Mouse (Mus musculus) monocyte, adult 59 days (primary cell): Measurements from ENCODE around the gene Olfr665. TPM values are rescaled to one million over a fixed set of nuclear protein-coding genes. Genes with fewer than 3 reads are reported as not detected.

Source experiments
- total RNA-seq, 2 experiments: library from RNA; stranded (reverse); gene quantifications; one replicate each; pipeline ENCODE4 v1.2.4; 2023

The Olfr665 gene
- not detected for total RNA-seq

GRCm38 (mm10) chr7:104877731-104878130 lies at the start of gene Olfr665:
Olfr665 (plus strand) TSS chr7:104878031.

GRCm38 (mm10) chr7:104842503-104842902 lies 35.3 kb upstream of the Olfr665 start, which contains the start of gene Usp17lb:
Usp17lb (minus strand) TSS chr7:104842603.

GRCm38 (mm10) chr7:104856709-104857108 lies 21.1 kb upstream of the Olfr665 start, which contains the start of gene Usp17la:
Usp17la (plus strand) TSS chr7:104857009.

GRCm38 (mm10) chr7:104895852-104896251 lies 18.0 kb downstream of the Olfr665 start, which contains the start of gene Olfr666:
Olfr666 (minus strand) TSS chr7:104895952.

GRCm38 (mm10) chr7:104921382-104921781 lies 43.6 kb downstream of the Olfr665 start, which contains the start of gene Olfr667:
Olfr667 (minus strand) TSS chr7:104921482.

GRCm38 (mm10) chr7:104927957-104928356 lies 50.1 kb downstream of the Olfr665 start, which contains the start of gene Olfr668:
Olfr668 (minus strand) TSS chr7:104928057.

Other genes with a start within 250 kb of the Olfr665 start
- not detected for gene Olfr658, start 230.7 kb upstream of the Olfr665 start, total RNA-seq
- gene Olfr659, start 211.3 kb upstream of the Olfr665 start, total RNA-seq = not detected
- not detected for gene Olfr661, start 191.5 kb upstream of the Olfr665 start, total RNA-seq
- gene Usp17le, start 100.6 kb upstream of the Olfr665 start, total RNA-seq = not detected
- not detected for gene Usp17lb, start 35.4 kb upstream of the Olfr665 start, total RNA-seq
- gene Usp17la, start 21.0 kb upstream of the Olfr665 start, total RNA-seq = not detected
- gene Olfr666, start 17.9 kb downstream of the Olfr665 start, total RNA-seq = not detected
- not detected for gene Olfr667, start 43.5 kb downstream of the Olfr665 start, total RNA-seq
- gene Olfr668, start 50.0 kb downstream of the Olfr665 start, total RNA-seq = not detected
- not detected for gene Olfr669, start 56.2 kb downstream of the Olfr665 start, total RNA-seq
- gene Olfr670, start 84.6 kb downstream of the Olfr665 start, total RNA-seq = not detected
- not detected for gene Olfr671, start 101.1 kb downstream of the Olfr665 start, total RNA-seq
- not detected for gene Olfr672, start 124.0 kb downstream of the Olfr665 start, total RNA-seq
- gene Olfr675, start 150.4 kb downstream of the Olfr665 start, total RNA-seq = not detected
- not detected for gene Olfr676, start 154.7 kb downstream of the Olfr665 start, total RNA-seq
- gene Olfr677, start 173.3 kb downstream of the Olfr665 start, total RNA-seq = not detected
- gene Olfr678, start 186.4 kb downstream of the Olfr665 start, total RNA-seq = not detected
- gene Olfr679, start 203.2 kb downstream of the Olfr665 start, total RNA-seq = not detected
- not detected for gene Olfr680-ps1, start 214.8 kb downstream of the Olfr665 start, total RNA-seq
- not detected for gene Olfr681, start 238.8 kb downstream of the Olfr665 start, total RNA-seq